Mouse (Mus musculus) A20 (cell line): ENCODE results near the gene Secisbp2.

ENCODE experiments used
- DNase-seq: peaks from one replicate; pipeline ENCODE4 v3.0.0-alpha.2; 2011; ENCODE audit warnings: low read depth, low spot score

Secisbp2 gene

GRCm38 (mm10) chr13:51732097-51732664 is 80.7 kb downstream of the Secisbp2 start:
- peak; percentile 90 for DNase-seq
